Mouse (Mus musculus): ENCODE data around the gene Speer4b.
"Not testable (repeated sequence)": the region's sequence is repeated elsewhere in the genome, so short reads cannot be mapped to it uniquely, and the experiment has no call there.

GRCm38 (mm10) chr5:27501338-27501737, at the start of gene Speer4b:
- not testable (repeated sequence) for TF ChIP-seq GATA1 (IDR thresholded peaks at IDR 0.05; ENCODE audit: borderline replicate concordance, low read length); FLI1 (IDR thresholded peaks at IDR 0.05; ENCODE audit: low read length)

Measured in megakaryocyte, embryonic 14.5 days (primary cell).